ENCODE assay signal across 14 mouse cellular contexts in genomic region chr11:54918273-54918672, GRCm38 (mm10). TPM values are rescaled to one million over a fixed set of nuclear protein-coding genes. Genes with fewer than 3 reads are reported as not detected.
A peak's percentile ranks its signal among the peaks of the same experiment; 100 is the strongest.
DNase-seq lines count a peak whose midpoint lies in the region; TF ChIP-seq lines count a peak whose summit lies in the region.
"Had no signal": no experiment of that assay in that cellular context is flagged by ENCODE, and none has a peak within 500 bp of the region (broad histone marks: within the 10 kb centered on the region; RNA-seq: fewer than 3 reads in every experiment).

No protein-coding gene starts in this region.

- no peak for TF ChIP-seq POLR2A in cerebellum, adult 2 months (IDR thresholded peaks at IDR 0.05; ENCODE audit: borderline replicate concordance, insufficient read depth, low read length)

- intact Hi-C loops in left cerebral cortex, adult 2 months (cut with DNase I) = no loop called here
- intact Hi-C loops in left cerebral cortex, postnatal 25 days (cut with DNase I) = no loop called here

- no peaks in the 10 kb centered on the region for H3K27me3 ChIP-seq in cerebellum, adult 2 months (ENCODE audit: control insufficient read depth, insufficient read depth, low read length)
- H3K27me3 ChIP-seq: limb, embryonic 12.5 days had no signal

- 0 out of 2 replicates have a peak, but pooled peaks have one; percentile 16 for TF ChIP-seq CTCF in cerebellum, adult 2 months (IDR thresholded peaks at IDR 0.05; ENCODE audit: borderline replicate concordance, insufficient read depth, low read depth, low read length)
- peak; percentile 46 for TF ChIP-seq CTCF in left cerebral cortex, adult 2 months (IDR thresholded peaks at IDR 0.05)

- DNase-seq in cerebellum, adult 2 months = no peak
- no peak for DNase-seq in cerebellum, adult 11 months
- DNase-seq in left cerebral cortex, adult 2 months (ENCODE audit: extremely low spot score in 1 of 2, low spot score in 2 of 2) = no peak
- no peak for DNase-seq in left cerebral cortex, postnatal 25 days (ENCODE audit: low spot score in 2 of 2)
- DNase-seq in 416B (ENCODE audit: low read depth) (peak; percentile 32), ZHBTc4 (ENCODE audit: low read depth, low spot score) (peak; percentile 52)
- no peak for DNase-seq in layer of hippocampus, postnatal 36 days
- DNase-seq in cerebellum, postnatal 25 days = no peak
- DNase-seq: adrenal gland, postnatal 10 days; lung, postnatal 36 days; midbrain, embryonic 14.5 days; thymus, postnatal 14 days had no signal

- peaks cover 8% of the 10 kb centered on the region; the same call in 1 of the 2 replicates for H3K4me1 ChIP-seq in cerebellum, adult 2 months (ENCODE audit: control insufficient read depth, insufficient read depth, low read length)
- H3K4me1 ChIP-seq: limb, embryonic 12.5 days had no signal

- 86% methylated on average over 4 of the region's 4 CpGs for WGBS in cerebellum, adult 2 months

- no peak overlapping the region for H3K4me3 ChIP-seq in cerebellum, adult 2 months (replicated peaks; ENCODE audit: insufficient read depth, low read depth, low read length)
- no peak overlapping the region for H3K4me3 ChIP-seq in left cerebral cortex, adult 2 months
- H3K4me3 ChIP-seq: limb, embryonic 12.5 days had no signal

- no peak overlapping the region for H3K27ac ChIP-seq in cerebellum, adult 2 months (ENCODE audit: insufficient read depth, low read length)
- H3K27ac ChIP-seq in left cerebral cortex, adult 2 months = no peak overlapping the region
- H3K27ac ChIP-seq: hindbrain, embryonic 14.5 days; limb, embryonic 12.5 days had no signal

RNA-seq across cellular contexts. Expression of gene Gpx3, which starts 16.0 kb away (rescaled TPM):
- polyA plus RNA-seq in cerebellum, adult 2 months (2012; rRNA removed) = 14.2 and 15.5 TPM in 2 replicates
- 10 to 100 TPM in 1 of 2 experiments, 1 to 10 TPM in 1; 6.2 to 10.2 TPM for total RNA-seq in left cerebral cortex, adult 2 months (2021)
- 1 to 10 TPM; 8.6 to 9.7 TPM for total RNA-seq in left cerebral cortex, postnatal 25 days (2021)
- total RNA-seq in layer of hippocampus, postnatal 36 days (2021) = 1 to 10 TPM; 3.4 to 4.6 TPM

RNA-seq across cellular contexts. Expression of gene Tnip1, which starts 44.4 kb away (rescaled TPM):
- 31.1 and 33.1 TPM in 2 replicates for polyA plus RNA-seq in cerebellum, adult 2 months (2012; rRNA removed)
- 10 to 100 TPM; 38.3 to 38.4 TPM for total RNA-seq in left cerebral cortex, adult 2 months (2021)
- total RNA-seq in left cerebral cortex, postnatal 25 days (2021) = 10 to 100 TPM; 36.4 to 40.0 TPM
- total RNA-seq in layer of hippocampus, postnatal 36 days (2021) = 10 to 100 TPM; 34.2 to 36.6 TPM

RNA-seq across cellular contexts. Expression of gene Hint1, which starts 52.1 kb away (rescaled TPM):
- polyA plus RNA-seq in cerebellum, adult 2 months (2012; rRNA removed) = 786 and 797 TPM in 2 replicates
- 100 to 1,000 TPM; 234 to 245 TPM for total RNA-seq in left cerebral cortex, adult 2 months (2021)
- 100 to 1,000 TPM; 236 to 265 TPM for total RNA-seq in left cerebral cortex, postnatal 25 days (2021)
- total RNA-seq in layer of hippocampus, postnatal 36 days (2021) = 100 to 1,000 TPM; 264 to 281 TPM

RNA-seq across cellular contexts. Expression of gene Lyrm7, which starts 57.6 kb away (rescaled TPM):
- 18.8 and 24.3 TPM in 2 replicates for polyA plus RNA-seq in cerebellum, adult 2 months (2012; rRNA removed)
- total RNA-seq in left cerebral cortex, adult 2 months (2021) = 10 to 100 TPM; 25.8 to 27.2 TPM
- total RNA-seq in left cerebral cortex, postnatal 25 days (2021) = 10 to 100 TPM; 26.2 to 27.2 TPM
- 10 to 100 TPM; 27.9 to 30.8 TPM for total RNA-seq in layer of hippocampus, postnatal 36 days (2021)

Comparison
In these comparisons a context has a peak if more than half of its experiments do, and no peak if none do; other contexts are left out.
1. DNase-seq: peak in 416B (single experiment) and ZHBTc4 (single experiment); none in cerebellum, adult 2 months (0 of 2), cerebellum, adult 11 months (single experiment), left cerebral cortex, adult 2 months (0 of 2), left cerebral cortex, postnatal 25 days (0 of 2), layer of hippocampus, postnatal 36 days (0 of 2) and cerebellum, postnatal 25 days (0 of 2).